Mouse (Mus musculus): ENCODE data around the gene Tedc2.

GRCm38 (mm10) chr17:24205908-24206361, 14.7 kb downstream of the Tedc2 start:
- TF ChIP-seq FLI1 (IDR thresholded peaks at IDR 0.05; ENCODE audit: low read length) (no peak), GATA1 (IDR thresholded peaks at IDR 0.05; ENCODE audit: borderline replicate concordance, low read length) (no peak)
